Mouse (Mus musculus) lung, postnatal 0 days (tissue): ENCODE measurements around the gene Fam168a.
A peak's percentile ranks its signal among the peaks of the same experiment; 100 is the strongest.

Experiments used
- CTCF ChIP-seq: IDR thresholded peaks from 2 replicates; pipeline ENCODE4 v1.5.1; 2016; ENCODE audit warnings: antibody characterized with exemption, mild to moderate bottlenecking
- EP300 ChIP-seq: IDR thresholded peaks from 2 replicates; pipeline ENCODE4 v1.6.1; 2016; ENCODE audit warnings: antibody characterized with exemption, mild to moderate bottlenecking, control low read depth

- TF ChIP-seq CTCF (peak; percentile 95), EP300 (no peak)
Measured at GRCm38 (mm10) chr7:100684538-100684937, 21.9 kb upstream of the Fam168a start.
